Mouse (Mus musculus): ENCODE data around the gene Irs3.
A peak's percentile ranks its signal among the peaks of the same experiment; 100 is the strongest.

Irs3 gene

DNA sequence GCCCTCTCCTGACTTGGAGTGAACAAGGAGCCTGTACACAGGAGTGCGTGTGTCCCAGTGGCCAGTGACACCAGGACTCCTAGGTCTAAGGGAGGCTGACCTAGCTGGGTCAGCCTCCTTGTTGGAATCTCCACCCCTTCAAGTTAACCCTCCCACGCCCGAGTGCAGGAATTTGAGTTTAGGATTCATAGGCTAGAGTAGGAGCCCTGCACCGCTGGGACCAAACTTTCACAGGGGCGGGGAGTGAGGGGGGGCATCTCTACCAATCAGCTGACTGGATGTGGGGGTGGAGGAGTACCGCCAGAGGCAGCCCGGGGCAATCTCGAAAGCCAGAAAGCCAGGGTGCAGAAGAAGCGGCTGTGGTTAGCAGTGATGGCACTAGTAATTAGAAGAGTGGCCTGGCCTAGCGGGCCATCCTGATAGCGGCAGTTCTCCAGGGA, at the start of gene Irs3:
TSS of gene Irs3 (minus strand) at position 63 of the 440 bp plus-strand sequence.
- DNase-seq (ENCODE audit: low spot score), result peak; percentile 58

DNA sequence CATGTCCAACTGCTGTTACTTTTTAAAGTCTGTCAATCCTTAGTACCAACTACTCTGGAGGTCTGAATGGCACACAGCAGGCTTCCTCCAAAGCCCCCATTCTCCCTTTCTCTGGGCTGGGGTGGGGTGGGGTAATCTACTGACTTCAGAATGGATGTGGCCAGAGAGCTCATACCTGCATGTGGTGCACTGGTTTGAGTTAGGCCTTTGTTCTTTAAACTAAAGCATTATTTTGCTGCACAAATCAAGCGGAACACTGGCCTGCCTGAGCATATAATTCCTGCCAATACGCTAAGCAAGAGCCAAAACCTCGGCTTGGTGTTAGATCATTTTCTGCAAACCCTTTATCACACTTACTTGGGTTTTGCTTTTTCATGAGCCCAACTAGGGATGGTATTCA, 49.3 kb upstream of the Irs3 start:
- no peak for DNase-seq (ENCODE audit: low spot score)

DNA sequence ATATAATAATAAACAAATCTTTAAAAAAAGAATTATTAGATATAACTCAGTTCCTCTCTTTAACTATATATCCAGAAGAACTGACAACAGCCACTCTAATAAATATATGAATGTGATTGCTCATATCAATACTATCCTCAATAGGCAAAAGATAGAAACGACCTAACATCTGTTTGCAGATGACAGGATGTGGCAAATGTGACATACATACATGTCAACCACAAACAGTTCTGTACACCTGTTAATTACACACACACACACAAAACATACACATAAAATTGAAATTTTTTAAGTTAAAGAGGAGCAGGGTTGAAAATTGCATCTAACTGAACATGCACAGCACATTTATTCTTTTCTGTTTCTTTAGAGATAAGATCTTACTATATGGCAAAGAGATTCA, 46.4 kb upstream of the Irs3 start:
- DNase-seq (ENCODE audit: low spot score), result no peak

DNA sequence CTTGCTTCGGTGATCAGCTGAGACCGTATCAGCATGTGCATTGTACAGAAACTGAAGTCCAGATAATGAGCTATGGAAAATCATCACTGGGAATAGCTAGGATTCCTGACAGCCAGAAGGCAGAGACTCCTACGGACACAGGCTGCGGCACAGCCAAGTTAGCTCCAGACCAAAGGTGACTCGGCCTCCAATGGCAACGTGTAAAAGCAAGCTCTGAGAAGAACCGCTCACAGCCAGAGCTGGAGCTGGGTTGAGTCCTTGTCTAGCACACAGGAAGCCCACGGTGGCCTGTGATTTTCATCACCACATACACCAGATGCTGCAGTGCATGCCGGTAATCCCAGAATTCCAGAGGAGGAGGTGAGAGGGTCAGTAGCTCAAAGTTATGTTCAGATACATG, 45.0 kb upstream of the Irs3 start:
- DNase-seq (ENCODE audit: low spot score), result no peak

DNA sequence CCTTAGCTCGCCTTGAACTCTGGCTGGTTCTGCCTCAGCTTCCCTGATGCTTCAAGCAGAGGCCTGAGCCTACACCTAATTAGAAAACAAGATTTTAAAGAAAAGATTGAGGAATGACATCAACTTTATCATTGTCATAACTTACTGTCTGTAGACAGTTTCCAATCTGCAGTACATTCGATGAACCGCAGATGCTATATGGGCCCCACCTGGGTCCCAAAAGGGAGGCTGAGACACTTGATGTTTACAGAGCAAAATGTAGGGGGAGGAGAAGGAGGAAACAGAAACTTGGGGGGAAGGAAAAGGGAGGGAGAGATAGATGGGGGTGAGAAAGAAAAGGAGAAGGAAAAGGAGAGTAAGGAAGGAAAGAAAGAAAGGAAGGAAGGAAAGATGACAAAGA, 44.5 kb upstream of the Irs3 start:
- DNase-seq (ENCODE audit: low spot score), result no peak

DNA sequence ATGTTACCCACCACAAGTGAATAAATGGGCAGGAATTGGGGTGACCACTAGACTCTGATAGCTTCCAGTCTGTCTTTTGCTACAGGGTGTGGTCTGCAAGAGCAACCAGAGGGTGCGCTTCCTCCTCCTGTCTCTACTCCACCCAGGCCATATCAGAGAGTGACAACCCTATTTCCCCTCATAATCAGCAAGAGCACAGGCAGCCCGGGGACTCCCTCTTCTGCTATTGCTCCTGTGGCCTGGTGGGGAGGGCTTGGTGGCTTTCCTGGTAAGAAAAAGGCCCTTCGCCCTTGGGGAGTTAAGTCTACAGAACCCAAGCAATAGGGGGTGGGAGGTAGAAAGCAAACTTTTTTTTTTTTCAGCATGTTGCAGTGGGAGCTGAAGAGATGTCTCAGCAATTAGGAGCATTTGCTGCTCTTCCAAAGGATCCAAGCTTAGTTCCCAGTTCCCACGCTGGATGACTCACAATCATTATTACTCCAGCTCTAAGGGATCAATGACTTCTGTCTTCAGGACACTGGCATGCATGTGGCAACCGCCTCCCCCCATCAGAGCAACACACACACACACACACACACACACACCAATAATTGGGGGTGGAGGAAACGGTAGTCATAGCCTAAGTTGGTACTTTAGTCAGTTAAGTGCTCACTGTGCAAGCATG, 40.7 kb upstream of the Irs3 start:
- no peak for DNase-seq (ENCODE audit: low spot score)

DNA sequence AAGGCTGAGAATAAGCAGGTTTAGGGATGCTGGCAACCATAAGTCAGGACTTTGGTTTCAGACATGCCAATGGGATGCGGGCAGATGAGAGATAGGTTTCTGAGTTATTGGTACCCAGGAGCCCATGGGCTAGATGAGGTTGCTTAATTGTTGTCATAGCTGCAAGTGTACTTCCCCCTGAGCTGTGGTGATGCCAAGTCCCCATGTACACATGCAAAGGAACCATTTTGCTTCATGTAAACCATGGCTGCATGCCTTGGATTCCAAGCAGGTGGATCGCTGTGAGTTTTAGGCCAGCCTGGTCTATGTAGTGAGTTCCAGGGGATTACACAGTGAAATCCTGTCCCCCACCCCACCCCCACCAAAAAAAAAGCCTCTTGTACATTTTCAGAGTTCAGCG, 40.1 kb upstream of the Irs3 start:
- DNase-seq (ENCODE audit: low spot score), result no peak

DNA sequence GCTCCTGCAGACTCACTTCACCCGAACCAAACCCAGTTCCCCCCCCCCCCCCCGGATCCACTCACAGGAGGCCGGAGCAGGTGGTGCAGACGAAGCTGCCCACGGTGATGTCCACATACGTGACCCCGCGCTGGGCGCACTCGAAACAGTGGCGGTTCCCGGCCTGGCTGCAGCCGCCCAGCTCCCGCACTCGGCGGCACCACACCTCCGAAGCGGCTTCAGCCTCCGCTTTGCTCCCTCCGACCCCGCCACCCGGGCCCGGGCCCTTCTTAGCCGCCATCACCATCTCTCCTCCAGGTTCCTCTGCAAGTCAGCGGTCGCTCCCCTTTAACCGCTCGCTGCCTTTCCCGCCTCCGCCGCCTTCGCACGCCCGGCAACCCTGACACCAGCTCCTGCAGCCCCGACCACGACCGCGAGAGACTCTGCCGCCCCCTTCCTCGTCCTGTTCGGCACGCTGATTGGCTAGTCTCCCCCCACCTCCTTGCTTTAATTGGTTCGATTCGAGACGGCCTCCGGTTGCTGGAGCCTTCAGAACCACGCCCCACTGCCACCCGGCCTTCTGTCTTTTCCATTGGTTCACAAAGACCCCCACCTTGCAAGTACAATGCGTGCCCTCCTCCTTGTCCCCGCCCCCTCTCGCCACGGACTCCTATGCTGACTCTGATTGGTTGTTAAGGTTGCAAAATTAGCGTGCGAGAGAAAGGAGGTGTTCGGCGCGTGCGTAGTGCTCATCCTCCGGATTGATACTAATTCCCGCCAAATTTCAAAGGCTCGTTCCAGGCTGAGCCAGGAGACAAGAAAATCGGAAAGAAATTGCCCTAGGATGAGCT, 39.0 kb upstream of the Irs3 start, which contains the start of gene Agfg2:
TSS of gene Agfg2 (minus strand) at position 433 of the 830 bp plus-strand sequence.
- peak; percentile 100 for DNase-seq (ENCODE audit: low spot score)

DNA sequence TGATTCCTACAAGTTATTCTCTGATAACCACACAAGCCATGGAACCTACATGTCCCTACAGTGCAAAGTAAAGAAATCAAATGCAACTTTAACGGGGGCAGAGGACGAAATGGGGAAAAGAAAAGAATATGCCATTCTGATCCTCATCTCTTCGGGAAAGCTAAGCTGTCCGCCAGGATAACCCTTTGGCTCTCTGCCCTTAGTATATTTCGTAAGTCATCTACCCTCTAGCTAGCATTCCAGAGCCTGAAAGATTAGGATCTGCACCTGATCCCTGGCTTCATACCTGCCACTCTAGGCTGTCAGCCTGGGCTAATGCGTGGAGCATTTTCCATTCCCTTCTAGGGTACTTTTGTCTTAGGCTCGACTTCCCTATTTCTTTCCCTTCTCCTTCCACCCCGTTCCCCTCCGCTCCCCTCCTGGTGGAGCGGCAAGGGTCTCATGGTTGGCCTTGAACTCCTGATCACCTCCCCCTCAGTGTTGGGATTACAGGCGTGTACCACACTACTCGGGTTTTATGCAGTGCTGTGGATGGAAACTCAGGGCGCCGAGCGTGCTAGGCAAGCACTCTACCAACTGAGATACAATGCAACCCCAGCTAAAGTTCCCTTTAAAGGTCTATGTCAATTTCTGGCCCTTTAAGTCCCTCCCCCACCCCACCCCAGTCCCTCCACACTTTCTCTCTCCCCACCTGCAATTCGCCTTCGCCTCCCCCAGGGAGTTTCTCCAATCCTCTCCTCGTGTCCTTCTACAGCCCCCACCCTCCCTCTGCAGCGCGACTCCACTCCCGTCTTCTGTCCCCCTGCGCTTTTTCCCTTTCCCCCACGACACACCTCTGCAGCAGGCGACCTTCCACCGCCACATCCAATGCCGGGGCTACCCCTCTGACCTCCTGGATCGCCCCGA, 38.1 kb upstream of the Irs3 start:
- DNase-seq (ENCODE audit: low spot score), result no peak

DNA sequence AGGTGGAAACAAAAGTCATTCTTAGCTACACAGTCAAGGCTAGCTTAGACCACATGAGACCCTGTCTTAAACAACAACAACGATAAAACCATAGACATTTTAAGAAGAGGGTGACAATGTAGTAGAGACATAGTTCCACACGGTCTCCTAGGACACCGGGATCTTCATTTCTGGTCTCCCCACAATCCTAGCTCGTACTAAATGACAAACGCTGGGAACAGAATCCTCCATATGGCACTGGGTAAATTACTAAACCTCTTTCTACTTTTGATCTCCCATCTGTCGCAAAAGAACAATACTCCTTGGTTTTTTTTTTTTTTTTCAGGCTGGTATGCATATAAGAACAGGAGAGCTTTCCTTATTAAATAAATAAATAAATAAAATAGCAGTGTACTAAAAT, 37.0 kb upstream of the Irs3 start:
- DNase-seq (ENCODE audit: low spot score), result no peak

DNA sequence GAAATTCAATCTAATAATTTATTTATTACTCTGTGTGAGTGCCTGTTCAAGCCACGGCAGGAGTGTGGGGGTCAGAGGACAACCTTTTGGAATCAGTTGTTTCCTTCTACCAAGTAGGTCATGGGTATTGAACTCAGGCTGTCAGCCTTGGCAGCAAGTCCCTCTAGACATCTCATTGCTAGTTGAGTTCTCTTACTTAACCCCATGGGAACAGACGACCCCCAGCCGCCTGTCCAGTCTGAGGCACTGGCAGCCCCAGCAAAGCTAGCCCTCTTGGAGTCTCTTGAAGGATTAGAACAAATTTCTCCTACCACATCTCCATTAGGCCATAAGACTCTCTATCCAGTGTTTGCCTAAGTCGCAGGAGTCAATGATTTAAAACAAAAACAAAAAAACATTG, 34.2 kb upstream of the Irs3 start:
- no peak for DNase-seq (ENCODE audit: low spot score)

DNA sequence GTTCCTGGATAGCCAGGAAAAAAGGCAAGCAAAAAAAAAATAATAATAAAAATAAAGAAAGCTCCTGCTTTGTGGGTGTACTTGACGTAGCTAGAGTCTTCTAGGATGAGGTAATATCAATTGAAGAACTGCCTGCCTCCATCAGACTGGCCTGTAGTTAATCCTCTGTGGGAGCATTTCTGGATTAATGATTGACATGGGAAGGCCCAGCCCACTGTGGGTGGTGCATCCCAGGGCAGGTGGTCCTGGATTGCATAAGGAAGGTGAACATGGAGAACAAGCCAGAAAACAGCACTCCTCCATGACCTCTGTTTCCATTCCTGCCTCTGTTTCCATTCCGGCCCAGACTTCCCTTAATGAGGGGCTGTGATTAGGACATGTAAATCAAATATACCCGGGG, 33.2 kb upstream of the Irs3 start:
- no peak for DNase-seq (ENCODE audit: low spot score)

DNA sequence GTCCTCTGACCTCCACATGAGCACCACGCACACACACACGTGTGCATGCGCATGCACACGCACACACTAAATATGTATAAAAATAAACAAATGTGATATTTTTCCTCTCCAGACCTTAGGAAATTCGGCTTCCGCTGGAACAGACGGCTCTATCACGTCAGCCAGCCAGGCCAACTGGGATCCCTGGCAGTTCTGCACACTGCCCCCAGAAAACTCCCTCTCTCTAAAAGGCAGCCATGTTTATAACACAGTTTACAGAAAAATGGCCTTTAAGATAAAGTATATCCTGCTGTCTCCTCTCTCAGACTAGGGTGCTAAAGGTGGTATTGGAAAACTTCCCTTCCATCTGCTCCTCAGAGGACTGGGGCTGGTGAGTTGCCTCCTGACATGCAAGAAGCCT, 32.3 kb upstream of the Irs3 start:
- DNase-seq (ENCODE audit: low spot score), result no peak

DNA sequence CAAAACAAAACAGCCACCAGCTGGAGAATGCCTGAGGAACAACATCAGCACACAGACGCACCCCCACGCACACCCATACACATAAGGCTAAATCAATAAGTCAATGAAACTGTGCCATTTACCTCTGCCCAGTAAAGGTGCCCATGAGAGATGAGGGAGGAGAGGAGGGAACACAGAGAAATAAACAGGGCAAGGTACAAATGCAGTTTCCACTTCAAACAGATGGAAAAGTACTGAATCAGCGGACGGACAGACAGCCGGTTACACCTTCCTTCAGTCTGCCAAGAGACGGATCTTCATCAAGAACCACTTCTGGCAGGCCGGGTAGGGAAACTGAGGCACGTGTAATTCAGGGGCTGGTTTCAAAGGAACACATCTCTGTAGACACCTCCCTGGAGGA, 29.3 kb upstream of the Irs3 start:
- DNase-seq (ENCODE audit: low spot score), result no peak

DNA sequence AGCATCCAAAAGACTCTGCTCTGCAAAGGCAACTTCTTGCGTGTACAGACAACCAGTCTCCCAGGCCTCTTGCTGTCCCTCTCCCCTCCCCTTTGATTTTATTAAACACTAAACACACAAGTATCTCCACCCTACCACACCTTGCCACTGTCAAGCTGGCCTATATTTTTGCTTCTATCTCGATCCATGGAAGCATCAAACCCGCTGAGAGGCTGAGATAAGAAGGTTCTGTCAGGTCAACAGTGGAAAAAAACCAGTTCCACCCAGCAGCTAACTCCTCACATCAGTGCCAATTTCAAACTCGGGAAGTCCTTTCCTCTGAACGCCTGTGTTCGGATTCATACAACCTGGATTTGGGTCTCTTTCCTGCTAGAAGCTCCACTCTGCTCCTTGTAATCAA, 27.5 kb upstream of the Irs3 start:
- no peak for DNase-seq (ENCODE audit: low spot score)

DNA sequence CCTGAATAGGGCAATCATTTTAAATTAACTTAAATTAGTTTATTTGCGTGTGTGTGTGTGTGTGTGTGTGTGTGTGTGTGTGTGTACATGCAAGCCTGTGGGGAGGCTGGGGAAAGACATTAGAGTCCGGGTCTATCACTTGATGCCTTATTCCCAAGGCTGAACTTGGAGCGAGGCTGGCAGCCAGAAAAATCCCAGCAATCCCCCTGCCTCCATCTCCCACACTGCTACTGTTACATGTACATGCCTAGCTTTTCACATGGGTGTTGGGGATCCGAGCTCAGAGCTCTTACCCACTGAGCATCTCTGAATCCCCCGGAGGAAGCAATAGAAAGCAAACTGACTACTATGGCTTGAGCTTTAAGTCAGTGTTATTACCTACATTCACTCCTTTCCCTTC, 26.8 kb upstream of the Irs3 start:
- DNase-seq (ENCODE audit: low spot score), result no peak

DNA sequence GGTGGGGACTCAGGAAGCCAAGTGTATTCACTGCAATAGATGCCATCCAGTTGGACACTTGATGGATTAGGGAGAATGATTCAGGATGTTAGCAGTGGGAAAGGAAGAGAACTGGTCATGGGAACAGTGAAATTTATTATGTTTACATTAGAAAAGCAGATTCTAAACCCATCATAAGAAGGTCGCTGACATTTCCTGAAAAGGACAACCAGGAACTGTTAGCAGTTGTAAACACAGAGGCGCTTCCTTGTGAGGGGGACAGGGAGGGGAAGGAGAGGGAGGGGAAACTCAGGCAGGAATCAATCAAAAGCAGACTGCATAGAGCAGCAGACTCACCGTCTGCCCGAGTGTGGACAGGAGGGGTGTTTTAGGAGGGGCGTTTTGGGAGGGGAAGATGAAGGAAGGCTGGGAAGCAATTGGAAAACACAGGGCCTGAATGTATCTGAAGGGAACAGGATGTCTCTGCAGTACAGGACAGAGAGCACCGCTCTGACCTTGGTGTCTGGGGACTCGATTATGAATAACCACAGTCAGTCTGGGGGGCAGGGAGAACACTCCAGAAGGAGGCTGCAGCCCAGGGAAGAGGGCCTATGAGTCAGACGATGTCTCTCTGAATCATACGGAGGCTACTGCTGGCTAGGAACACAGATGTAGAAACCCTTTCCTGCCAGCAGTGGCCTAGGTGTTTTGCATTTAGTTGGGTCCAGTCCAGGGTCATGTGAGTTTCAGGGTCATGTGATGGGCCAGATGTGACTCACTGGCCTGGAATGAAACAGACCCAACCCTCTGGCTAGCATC, 26.1 kb upstream of the Irs3 start:
- peak; percentile 39 for DNase-seq (ENCODE audit: low spot score)

DNA sequence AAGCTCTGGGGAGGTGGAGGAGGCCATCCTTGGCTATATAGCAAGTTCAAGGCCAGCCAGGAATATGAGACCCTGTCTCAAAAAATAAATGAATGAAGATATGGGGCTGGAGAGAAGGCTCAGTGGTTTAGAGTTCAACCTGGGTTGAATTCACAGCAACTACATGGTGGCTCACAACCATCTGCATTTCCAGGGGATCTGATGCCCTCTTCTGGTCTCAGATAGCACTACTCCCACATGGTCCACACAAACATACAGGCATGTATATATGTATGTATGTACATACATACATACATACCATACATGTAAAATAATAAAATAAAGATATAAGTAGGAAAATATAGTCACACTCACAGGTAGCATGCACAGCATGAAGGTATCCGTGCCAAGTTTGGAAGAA, 24.7 kb upstream of the Irs3 start:
- DNase-seq (ENCODE audit: low spot score), result no peak

DNA sequence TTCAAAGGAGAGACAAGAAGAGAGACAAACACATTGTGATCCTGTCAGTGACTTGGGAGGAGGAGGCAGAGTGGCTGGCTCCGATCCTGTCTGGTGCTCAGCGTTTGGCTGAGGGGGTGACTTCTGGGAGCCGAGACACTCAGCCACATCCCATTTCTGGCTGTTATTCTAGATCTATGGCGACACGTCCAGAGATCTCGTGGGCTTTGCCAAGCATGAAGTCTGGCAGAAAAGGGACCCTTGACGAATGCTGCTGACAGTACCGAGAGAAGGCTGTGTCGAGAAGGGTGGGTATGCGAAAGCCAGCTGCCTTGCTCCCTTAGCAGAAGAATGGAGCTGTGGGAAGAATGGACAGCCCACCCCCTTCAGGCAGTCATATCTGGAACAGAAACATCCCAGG, 23.5 kb upstream of the Irs3 start:
- no peak for DNase-seq (ENCODE audit: low spot score)

DNA sequence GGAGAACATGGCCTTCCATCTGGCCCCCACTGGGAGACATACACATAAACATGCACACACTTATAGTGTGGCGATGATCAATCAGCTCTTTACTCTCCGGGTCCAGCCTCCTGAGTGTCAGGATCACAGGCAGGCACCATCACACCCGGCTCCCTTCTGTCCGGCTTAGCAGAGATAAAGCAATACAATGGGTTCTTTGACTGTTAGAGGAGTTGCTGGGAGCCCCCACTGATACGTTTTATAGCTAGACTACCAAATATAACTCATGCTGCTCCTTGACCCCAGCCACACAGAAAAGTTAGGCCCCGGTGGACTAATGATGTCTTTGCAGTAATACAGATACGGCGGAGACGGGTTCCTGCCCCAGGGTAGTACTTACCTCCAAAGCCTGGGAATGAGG, 17.5 kb upstream of the Irs3 start:
- DNase-seq (ENCODE audit: low spot score), result no peak

DNA sequence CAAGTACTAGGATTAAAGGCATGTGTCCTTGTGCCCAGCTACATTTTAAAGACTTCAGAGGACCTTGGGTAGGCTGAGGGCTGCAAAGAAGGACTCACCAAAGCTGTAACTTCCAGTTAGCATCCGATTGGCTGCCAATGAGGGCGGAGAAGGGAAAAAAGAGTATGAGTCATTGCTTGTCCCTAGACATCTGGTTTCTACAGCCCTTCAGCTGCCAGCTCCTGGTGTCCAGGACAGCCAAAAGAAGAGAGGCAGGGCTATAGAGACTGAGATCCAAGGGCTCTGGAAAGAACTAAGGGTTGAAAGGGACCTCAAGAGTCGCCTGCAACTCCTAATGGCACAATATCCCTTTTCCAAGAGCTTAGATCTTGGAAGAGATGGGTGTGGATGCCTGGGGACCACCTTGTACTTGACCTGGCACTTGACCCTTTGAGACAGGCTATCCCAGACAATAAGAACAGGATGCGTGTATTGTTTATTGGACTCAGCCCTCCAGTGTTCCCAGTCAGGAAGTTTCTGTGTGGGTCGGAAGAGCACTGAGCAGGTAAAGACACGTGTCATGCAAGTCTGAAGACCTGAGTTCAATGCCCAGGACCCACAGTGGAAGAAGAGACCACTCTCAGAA, 14.7 kb upstream of the Irs3 start:
- no peak for DNase-seq (ENCODE audit: low spot score)
